Mouse (Mus musculus) hindbrain, embryonic 10.5 days (tissue): Measurements from ENCODE around the gene Prlr. TPM values are rescaled to one million over a fixed set of nuclear protein-coding genes. Genes with fewer than 3 reads are reported as not detected.

Experiments used
- DNase-seq: peaks from one replicate; pipeline ENCODE4 v3.0.0-alpha.2; 2017; ENCODE audit warnings: low spot score
- H3K27ac ChIP-seq: fragments of 300-500 bp; sonication (generic); 2 replicates; pipeline ENCODE4 v1.5.1; 2016; ENCODE audit warnings: mild to moderate bottlenecking, moderate library complexity
- H3K27me3 ChIP-seq: fragments of 300-500 bp; sonication (generic); 2 replicates; pipeline ENCODE4 v1.6.1; 2016; ENCODE audit warnings: mild to moderate bottlenecking; ENCODE audit not compliant: poor library complexity, insufficient read depth, severe bottlenecking
- H3K36me3 ChIP-seq: fragments of 300-500 bp; sonication (generic); 2 replicates; pipeline ENCODE4 v1.6.1; 2016; ENCODE audit warnings: mild to moderate bottlenecking, moderate library complexity
- H3K4me1 ChIP-seq: fragments of 300-500 bp; sonication (generic); replicated peaks from 2 replicates; pipeline ENCODE4 v1.6.1; 2016; ENCODE audit warnings: mild to moderate bottlenecking
- H3K4me3 ChIP-seq: fragments of 300-500 bp; sonication (generic); 2 replicates; pipeline ENCODE4 v1.5.1; 2016; ENCODE audit warnings: mild to moderate bottlenecking, moderate library complexity
- H3K9me3 ChIP-seq: fragments of 300-500 bp; sonication (generic); 2 replicates; pipeline ENCODE4 v1.6.1; 2016; ENCODE audit warnings: mild to moderate bottlenecking, moderate library complexity
- WGBS: fragments of 180-500 bp; shearing (Covaris S2); methylation state at CpG from one replicate; pipeline ENCODE4 v1.1.7; 2016; 5-methylcytosine and 5-hydroxymethylcytosine counted together
- polyA plus RNA-seq: library from polyadenylated mRNA; unstranded; fragments of >200 nt; fragmentation: Nextera tagmentation; extraction: Ambion mirVana; gene quantifications from 2 replicates; pipeline ENCODE4 v1.2.1, GENCODE M21; 2016

Gene Prlr
- polyA plus RNA-seq, 1 experiment from 2014 or later, result 0.29 TPM

DNA sequence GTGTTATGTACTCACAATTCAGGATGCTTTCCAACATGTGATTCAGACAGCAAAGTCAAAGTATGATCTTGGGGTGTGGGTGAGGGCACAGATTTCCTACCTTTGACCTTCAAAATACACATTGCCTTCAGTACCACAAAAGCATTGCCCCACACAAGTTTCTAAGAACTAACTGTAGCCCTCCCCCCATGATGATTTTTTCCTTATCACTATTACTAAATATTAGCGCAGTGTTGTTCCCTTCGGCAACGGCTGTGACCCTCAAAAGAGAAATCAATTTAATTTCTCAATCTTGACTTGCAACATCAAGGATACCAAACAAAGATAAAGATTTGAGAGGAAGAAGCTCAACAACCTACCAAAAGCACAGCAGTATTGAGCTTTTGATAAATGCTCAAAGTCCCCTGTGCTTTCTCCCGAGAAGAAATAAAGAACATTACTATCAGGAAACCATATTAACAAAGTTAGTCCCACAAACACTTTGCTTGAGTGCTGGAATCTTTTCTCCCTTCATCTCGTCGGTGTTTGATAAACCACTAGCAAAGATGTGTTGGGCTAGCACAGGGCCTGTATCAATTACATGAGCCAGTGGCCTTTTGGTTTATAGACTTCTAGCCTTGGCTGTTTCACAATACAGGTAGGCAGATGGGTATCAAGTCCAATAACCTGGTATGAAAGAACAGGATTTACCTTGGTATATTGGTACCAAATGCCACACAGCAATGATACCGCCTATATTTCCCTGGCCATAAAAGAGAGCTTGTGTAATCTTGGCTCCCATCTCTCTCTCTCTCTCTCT, 25.7 kb downstream of the Prlr start:
- Histone ChIP-seq H3K4me1 (no peaks in the 10 kb centered on the region), H3K27me3 (no peaks in the 10 kb centered on the region), H3K4me3 (no peak overlapping the region), H3K27ac (no peak overlapping the region), H3K9me3 (no peaks in the 10 kb centered on the region), H3K36me3 (no peaks in the 10 kb centered on the region)
- 93% methylated on average over 7 of the region's 7 CpGs for WGBS
- DNase-seq, result no peak

DNA sequence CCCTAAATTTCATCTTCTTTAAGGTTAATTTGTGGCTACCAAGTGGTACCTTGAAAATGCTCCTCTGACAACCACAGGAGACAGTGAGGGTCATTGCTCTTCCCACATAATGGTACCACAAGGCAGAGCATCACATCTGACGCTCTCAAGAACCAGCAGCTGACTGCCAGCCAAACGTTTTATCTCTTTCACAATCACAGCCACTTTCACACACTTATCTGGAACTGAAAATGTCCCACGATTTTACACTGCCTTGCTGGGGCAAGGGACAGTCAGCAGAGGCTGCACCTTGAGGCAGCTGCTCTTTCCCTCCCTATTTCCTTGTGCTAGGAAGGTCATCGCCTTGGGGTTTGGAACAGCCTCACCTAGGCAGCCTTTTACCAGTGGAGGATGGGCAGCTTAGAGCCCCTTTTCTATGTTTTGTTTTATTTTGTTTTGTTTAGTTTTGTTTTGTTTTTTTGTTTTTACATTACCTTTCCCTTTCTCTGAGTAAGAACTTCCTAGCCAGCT, 33.3 kb downstream of the Prlr start:
- H3K4me3 ChIP-seq, result no peak overlapping the region
- no peaks in the 10 kb centered on the region for H3K36me3 ChIP-seq
- H3K4me1 ChIP-seq, result no peaks in the 10 kb centered on the region
- no peaks in the 10 kb centered on the region for H3K9me3 ChIP-seq
- no peaks in the 10 kb centered on the region for H3K27me3 ChIP-seq
- 80% methylated on average over 4 of the region's 4 CpGs for WGBS
- no peak for DNase-seq
- H3K27ac ChIP-seq, result no peak overlapping the region

- no peak overlapping the region for H3K27ac ChIP-seq
- no peaks in the 10 kb centered on the region for H3K4me1 ChIP-seq
- H3K36me3 ChIP-seq, result no peaks in the 10 kb centered on the region
- H3K27me3 ChIP-seq, result no peaks in the 10 kb centered on the region
- no peak for DNase-seq
- no peaks in the 10 kb centered on the region for H3K9me3 ChIP-seq
- H3K4me3 ChIP-seq, result no peak overlapping the region
These were observed 35.0 kb downstream of the Prlr start for GRCm38 (mm10) chr15:10211992-10212391.

GRCm38 (mm10) chr15:10213213-10213612, 36.2 kb downstream of the Prlr start:
- H3K27ac ChIP-seq, result no peak overlapping the region
- no peaks in the 10 kb centered on the region for H3K27me3 ChIP-seq
- WGBS, result 84% methylated on average over 6 of the region's 6 CpGs
- H3K4me3 ChIP-seq, result no peak overlapping the region
- no peak for DNase-seq
- no peaks in the 10 kb centered on the region for H3K36me3 ChIP-seq
- H3K4me1 ChIP-seq, result no peaks in the 10 kb centered on the region
- H3K9me3 ChIP-seq, result no peaks in the 10 kb centered on the region

DNA sequence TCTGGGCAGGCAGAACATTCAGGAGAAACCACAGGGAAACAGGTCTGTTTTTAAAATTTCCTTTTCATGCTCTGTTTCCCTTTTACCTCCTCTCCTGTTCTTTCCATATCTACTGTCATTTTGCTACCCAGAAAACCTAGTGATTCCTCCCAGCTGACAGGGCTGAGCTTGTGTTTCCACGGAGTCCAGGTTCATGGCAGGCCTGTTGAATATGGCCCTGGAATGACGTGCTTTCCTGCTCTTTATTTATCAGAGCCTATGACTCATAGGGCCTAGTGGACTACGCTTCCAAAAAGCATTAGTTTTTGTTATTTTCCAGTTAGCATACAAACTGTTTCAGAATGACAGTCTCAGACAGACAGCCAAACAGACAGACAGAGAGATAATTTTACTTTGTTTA, 36.7 kb downstream of the Prlr start:
- DNase-seq, result no peak
- Histone ChIP-seq H3K4me1 (no peaks in the 10 kb centered on the region), H3K9me3 (no peaks in the 10 kb centered on the region), H3K27me3 (no peaks in the 10 kb centered on the region), H3K4me3 (no peak overlapping the region), H3K27ac (no peak overlapping the region), H3K36me3 (no peaks in the 10 kb centered on the region)
- 86% methylated on average over 3 of the region's 3 CpGs for WGBS

DNA sequence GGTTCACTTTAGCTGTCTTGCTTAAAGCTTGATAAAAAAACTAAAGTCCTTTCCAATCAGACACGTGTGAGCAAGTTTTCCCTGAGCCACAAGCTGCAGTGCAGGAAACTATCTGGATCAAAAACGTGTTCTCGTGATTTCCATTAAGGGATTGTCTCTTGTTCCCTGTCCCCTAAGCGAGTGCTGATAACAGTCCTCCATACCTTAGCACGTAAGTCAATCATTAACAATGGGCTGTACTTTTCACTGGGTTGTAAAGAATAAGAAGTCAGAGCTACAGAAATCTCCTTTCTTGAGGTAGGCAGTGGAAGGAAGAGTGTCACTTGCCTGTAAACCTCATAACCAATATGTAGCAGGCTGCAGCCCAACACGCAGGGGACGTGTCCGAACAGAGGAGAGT, 38.7 kb downstream of the Prlr start:
- DNase-seq, result no peak
- Histone ChIP-seq H3K9me3 (no peaks in the 10 kb centered on the region), H3K27me3 (no peaks in the 10 kb centered on the region), H3K27ac (no peak overlapping the region), H3K4me3 (no peak overlapping the region), H3K4me1 (no peaks in the 10 kb centered on the region), H3K36me3 (no peaks in the 10 kb centered on the region)
- 86% methylated on average over 8 of the region's 8 CpGs for WGBS

- H3K36me3 ChIP-seq, result no peaks in the 10 kb centered on the region
- no peak for DNase-seq
- no peaks in the 10 kb centered on the region for H3K4me1 ChIP-seq
- H3K27ac ChIP-seq, result no peak overlapping the region
- no peak overlapping the region for H3K4me3 ChIP-seq
- H3K27me3 ChIP-seq, result no peaks in the 10 kb centered on the region
- no peaks in the 10 kb centered on the region for H3K9me3 ChIP-seq
- 92% methylated on average over 4 of the region's 4 CpGs for WGBS
These were observed 39.2 kb downstream of the Prlr start for GRCm38 (mm10) chr15:10216189-10216588.

DNA sequence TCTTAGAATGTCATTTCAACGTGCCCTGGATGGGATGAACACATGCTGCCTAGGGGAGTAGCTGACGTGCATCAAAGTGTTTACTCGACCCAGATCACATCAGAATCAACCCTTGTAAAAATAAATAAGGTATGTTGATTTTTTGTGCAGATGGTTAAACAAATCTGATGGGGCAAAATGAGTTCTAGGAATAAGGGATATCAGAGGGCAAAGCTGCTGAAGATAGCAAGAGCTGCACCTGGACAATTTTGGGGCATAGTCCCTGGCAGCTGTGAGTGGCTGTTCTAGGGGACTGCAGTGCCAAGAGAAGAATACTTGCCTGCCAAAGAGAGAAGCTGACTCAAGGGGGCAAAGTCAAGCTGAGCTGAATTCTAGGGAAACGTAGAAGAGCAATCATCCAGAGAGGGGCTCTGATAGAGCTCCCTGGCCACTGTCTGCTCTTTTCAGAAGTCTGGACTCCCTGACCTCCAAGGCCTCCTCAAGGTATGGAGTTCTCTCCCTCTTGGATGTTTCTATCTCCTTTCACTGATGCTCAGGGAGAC, 46.6 kb downstream of the Prlr start:
- no peak for DNase-seq
- H3K27ac ChIP-seq, result no peak overlapping the region
- H3K36me3 ChIP-seq, result no peaks in the 10 kb centered on the region
- no peak overlapping the region for H3K4me3 ChIP-seq
- H3K9me3 ChIP-seq, result no peaks in the 10 kb centered on the region
- H3K27me3 ChIP-seq, result no peaks in the 10 kb centered on the region
- no peaks in the 10 kb centered on the region for H3K4me1 ChIP-seq
- WGBS, result 79% methylated on average over 4 of the region's 4 CpGs

GRCm38 (mm10) chr15:10225701-10226100, 48.7 kb downstream of the Prlr start:
- Histone ChIP-seq H3K4me3 (no peak overlapping the region), H3K4me1 (no peaks in the 10 kb centered on the region), H3K27me3 (no peaks in the 10 kb centered on the region), H3K36me3 (no peaks in the 10 kb centered on the region), H3K27ac (no peak overlapping the region), H3K9me3 (no peaks in the 10 kb centered on the region)
- no peak for DNase-seq
- 92% methylated on average over 4 of the region's 4 CpGs for WGBS

GRCm38 (mm10) chr15:10228636-10229035, 51.6 kb downstream of the Prlr start:
- no peak overlapping the region for H3K4me3 ChIP-seq
- H3K4me1 ChIP-seq, result no peaks in the 10 kb centered on the region
- no peaks in the 10 kb centered on the region for H3K9me3 ChIP-seq
- no peaks in the 10 kb centered on the region for H3K36me3 ChIP-seq
- WGBS, result 85% methylated on average over 2 of the region's 2 CpGs
- DNase-seq, result no peak
- no peaks in the 10 kb centered on the region for H3K27me3 ChIP-seq
- H3K27ac ChIP-seq, result no peak overlapping the region

DNA sequence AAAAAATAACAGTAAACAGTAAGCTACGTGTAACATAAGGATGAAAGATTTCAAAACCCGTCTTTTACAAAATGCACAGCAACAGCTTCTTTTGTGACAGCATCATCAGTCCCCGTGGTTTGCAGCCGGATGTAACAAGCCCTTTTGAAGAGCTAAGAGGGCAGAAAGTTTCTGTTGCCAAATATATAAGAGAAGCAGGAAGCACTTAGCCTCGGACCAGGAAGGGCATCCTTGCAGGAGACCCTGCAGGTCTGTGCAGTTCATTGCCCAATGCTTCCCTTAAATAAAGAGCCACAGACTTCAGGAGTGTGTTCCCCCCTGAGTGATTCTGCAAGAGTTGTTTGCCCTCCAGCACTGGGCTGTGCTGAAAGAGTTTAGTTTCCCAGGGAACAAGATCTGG, 58.9 kb downstream of the Prlr start:
- no peaks in the 10 kb centered on the region for H3K9me3 ChIP-seq
- DNase-seq, result no peak
- no peak overlapping the region for H3K4me3 ChIP-seq
- H3K4me1 ChIP-seq, result no peaks in the 10 kb centered on the region
- no peaks in the 10 kb centered on the region for H3K36me3 ChIP-seq
- no peaks in the 10 kb centered on the region for H3K27me3 ChIP-seq
- H3K27ac ChIP-seq, result no peak overlapping the region
- 85% methylated on average over 5 of the region's 5 CpGs for WGBS

- H3K27me3 ChIP-seq, result no peaks in the 10 kb centered on the region
- no peak for DNase-seq
- H3K27ac ChIP-seq, result no peak overlapping the region
- H3K4me3 ChIP-seq, result no peak overlapping the region
- WGBS, result 89% methylated on average over 3 of the region's 3 CpGs
- H3K36me3 ChIP-seq, result no peaks in the 10 kb centered on the region
- H3K9me3 ChIP-seq, result no peaks in the 10 kb centered on the region
- no peaks in the 10 kb centered on the region for H3K4me1 ChIP-seq
These were observed 59.8 kb downstream of the Prlr start for GRCm38 (mm10) chr15:10236812-10237211.

DNA sequence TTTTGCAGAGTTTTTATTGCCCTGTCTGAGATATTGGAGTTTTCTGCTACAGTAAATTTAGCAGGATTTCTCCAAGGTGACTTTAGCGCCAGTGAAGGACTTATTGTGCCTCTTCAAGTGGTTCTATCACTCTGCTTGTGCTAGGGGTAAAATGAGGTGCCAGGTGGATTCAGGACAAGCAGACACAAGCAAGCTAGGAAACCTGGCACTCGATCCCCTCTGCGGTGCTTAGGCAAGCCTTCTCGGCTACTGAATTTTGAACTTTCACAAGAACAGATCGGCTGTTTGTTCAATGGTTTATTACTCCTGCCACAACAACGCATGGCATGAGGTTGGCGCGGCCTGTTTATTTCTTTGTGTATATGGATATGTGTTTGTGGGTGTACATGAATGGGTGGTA, 61.4 kb downstream of the Prlr start:
- no peaks in the 10 kb centered on the region for H3K27me3 ChIP-seq

More for the DNA sequence above, 61.4 kb downstream of the Prlr start:
- 97% methylated on average over 8 of the region's 8 CpGs for WGBS
- Histone ChIP-seq H3K9me3 (no peaks in the 10 kb centered on the region), H3K4me1 (no peaks in the 10 kb centered on the region), H3K36me3 (no peaks in the 10 kb centered on the region), H3K27ac (no peak overlapping the region), H3K4me3 (no peak overlapping the region)
- no peak for DNase-seq
